Mouse (Mus musculus): ENCODE data around the gene Thg1l. TPM values are rescaled to one million over a fixed set of nuclear protein-coding genes. Genes with fewer than 3 reads are reported as not detected.

Thg1l gene
- total RNA-seq, 2 experiments from 2014 or later = 2.9 to 8.5 TPM

- ATAC-seq (replicated peaks; ENCODE audit: low FRiP score, poor library complexity, severe bottlenecking) = no peak
These were observed 22.5 kb downstream of the Thg1l start for GRCm38 (mm10) chr11:45932771-45933170.

- no peak for ATAC-seq (replicated peaks; ENCODE audit: low FRiP score, poor library complexity, severe bottlenecking)
These were observed 25.8 kb downstream of the Thg1l start for GRCm38 (mm10) chr11:45929541-45929940.

- no peak for ATAC-seq (replicated peaks; ENCODE audit: low FRiP score, poor library complexity, severe bottlenecking)
These were observed 27.8 kb downstream of the Thg1l start for GRCm38 (mm10) chr11:45927456-45927855.

- peak; percentile 95 for ATAC-seq (replicated peaks; ENCODE audit: low FRiP score, poor library complexity, severe bottlenecking)
These were observed 28.6 kb downstream of the Thg1l start for GRCm38 (mm10) chr11:45926640-45927082.

GRCm38 (mm10) chr11:45925436-45925835, 29.9 kb downstream of the Thg1l start:
- ATAC-seq (replicated peaks; ENCODE audit: low FRiP score, poor library complexity, severe bottlenecking) = no peak

GRCm38 (mm10) chr11:45921480-45921898, 33.8 kb downstream of the Thg1l start:
- ATAC-seq (replicated peaks; ENCODE audit: low FRiP score, poor library complexity, severe bottlenecking) = no peak

- no peak for ATAC-seq (replicated peaks; ENCODE audit: low FRiP score, poor library complexity, severe bottlenecking)
These were observed 34.3 kb downstream of the Thg1l start for GRCm38 (mm10) chr11:45921026-45921425.

GRCm38 (mm10) chr11:45918836-45919235, 36.5 kb downstream of the Thg1l start:
- ATAC-seq (replicated peaks; ENCODE audit: low FRiP score, poor library complexity, severe bottlenecking) = no peak

- ATAC-seq (replicated peaks; ENCODE audit: low FRiP score, poor library complexity, severe bottlenecking) = no peak
These were observed 37.3 kb downstream of the Thg1l start for GRCm38 (mm10) chr11:45918018-45918417.

GRCm38 (mm10) chr11:45916196-45916595, 39.1 kb downstream of the Thg1l start:
- no peak for ATAC-seq (replicated peaks; ENCODE audit: low FRiP score, poor library complexity, severe bottlenecking)

GRCm38 (mm10) chr11:45910701-45911100, 44.6 kb downstream of the Thg1l start:
- ATAC-seq (replicated peaks; ENCODE audit: low FRiP score, poor library complexity, severe bottlenecking) = no peak

GRCm38 (mm10) chr11:45908894-45909293, 46.4 kb downstream of the Thg1l start:
- ATAC-seq (replicated peaks; ENCODE audit: low FRiP score, poor library complexity, severe bottlenecking) = no peak

GRCm38 (mm10) chr11:45908070-45908469, 47.2 kb downstream of the Thg1l start:
- ATAC-seq (replicated peaks; ENCODE audit: low FRiP score, poor library complexity, severe bottlenecking) = no peak

- no peak for ATAC-seq (replicated peaks; ENCODE audit: low FRiP score, poor library complexity, severe bottlenecking)
These were observed 48.0 kb downstream of the Thg1l start for GRCm38 (mm10) chr11:45907301-45907700.

GRCm38 (mm10) chr11:45906109-45906786, 49.0 kb downstream of the Thg1l start:
- ATAC-seq (replicated peaks; ENCODE audit: low FRiP score, poor library complexity, severe bottlenecking) = peak; percentile 66; the same call in 1 of the 2 replicates

GRCm38 (mm10) chr11:45900233-45901015, 54.9 kb downstream of the Thg1l start:
- ATAC-seq (replicated peaks; ENCODE audit: low FRiP score, poor library complexity, severe bottlenecking) = no peak

- no peak for ATAC-seq (replicated peaks; ENCODE audit: low FRiP score, poor library complexity, severe bottlenecking)
These were observed 57.9 kb downstream of the Thg1l start for GRCm38 (mm10) chr11:45897392-45897791.

Measured in erythroblast, adult 5-6 weeks (primary cell).